Mouse (Mus musculus): Measurements from ENCODE around the gene Zcchc4.

DNA sequence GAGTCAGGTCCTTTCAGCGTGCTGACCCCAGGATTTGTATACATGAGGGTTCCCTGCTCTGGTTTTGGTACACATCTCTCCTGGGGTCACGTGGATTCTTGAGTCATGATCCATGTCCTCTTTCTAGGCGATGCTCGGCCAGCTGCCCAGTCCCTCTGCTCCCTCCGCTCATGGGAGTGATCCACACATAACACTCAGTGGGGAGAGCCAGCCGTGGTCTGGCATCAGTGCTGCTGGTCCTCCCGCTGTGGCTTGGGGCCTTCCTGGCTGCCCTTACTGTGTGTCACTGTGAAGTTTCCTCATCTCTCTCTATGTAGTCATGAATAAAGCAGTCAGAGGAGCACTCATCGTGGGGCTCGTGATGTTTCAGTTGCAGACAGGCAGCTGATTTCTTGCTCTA is 18.9 kb downstream of the Zcchc4 start:
- TF ChIP-seq CTCF (IDR thresholded peaks at IDR 0.05; ENCODE audit: control insufficient read depth, insufficient read depth, low read length) (no peak), POLR2A (IDR thresholded peaks at IDR 0.05; ENCODE audit: borderline replicate concordance, control insufficient read depth, low read depth, low read length) (no peak)
